Mouse (Mus musculus) olfactory bulb, adult 2 months (tissue): ENCODE measurements around the gene Fam19a2.

Source experiments
- CTCF ChIP-seq: fragments of 200-500 bp; IDR thresholded peaks from 2 replicates; pipeline ENCODE4 v1.5.1; 2012; ENCODE audit warnings: low read depth, mild to moderate bottlenecking, low read length, moderate library complexity; ENCODE audit not compliant: insufficient read depth
- POLR2A ChIP-seq: fragments of 200-500 bp; IDR thresholded peaks from 2 replicates; pipeline ENCODE4 v1.6.1; 2012; ENCODE audit warnings: mild to moderate bottlenecking, low read depth, low read length, moderate library complexity; ENCODE audit not compliant: insufficient read depth

DNA sequence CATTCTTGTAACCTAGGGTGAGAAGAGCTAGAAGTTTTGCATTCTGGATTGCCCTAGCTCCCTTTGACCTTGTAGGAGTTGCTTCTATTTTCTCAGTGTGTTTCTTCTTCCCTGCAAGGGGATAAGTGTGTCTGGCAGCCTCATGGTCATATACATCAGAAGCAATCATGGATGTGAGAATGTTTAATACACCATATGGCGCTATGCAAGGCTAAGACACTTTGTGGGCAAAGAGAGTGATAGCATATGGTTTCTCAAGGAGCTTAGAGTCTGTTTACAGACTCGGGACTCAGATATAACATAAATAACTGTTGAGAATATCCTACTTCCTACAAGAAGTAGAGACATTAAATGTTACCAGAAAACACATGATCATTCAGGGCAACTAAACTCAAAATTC, 315.2 kb downstream of the Fam19a2 start:
- no peak for TF ChIP-seq CTCF
- no peak for TF ChIP-seq POLR2A
